Mouse (Mus musculus) liver, adult (tissue): ENCODE results near the gene Cypt1.

Experiments
- GATA4 ChIP-seq: IDR thresholded peaks from 2 replicates; pipeline ENCODE4 v1.6.1; 2014; ENCODE audit warnings: mild to moderate bottlenecking, low read length; ENCODE audit not compliant: insufficient replicate concordance

Cypt1 gene

DNA sequence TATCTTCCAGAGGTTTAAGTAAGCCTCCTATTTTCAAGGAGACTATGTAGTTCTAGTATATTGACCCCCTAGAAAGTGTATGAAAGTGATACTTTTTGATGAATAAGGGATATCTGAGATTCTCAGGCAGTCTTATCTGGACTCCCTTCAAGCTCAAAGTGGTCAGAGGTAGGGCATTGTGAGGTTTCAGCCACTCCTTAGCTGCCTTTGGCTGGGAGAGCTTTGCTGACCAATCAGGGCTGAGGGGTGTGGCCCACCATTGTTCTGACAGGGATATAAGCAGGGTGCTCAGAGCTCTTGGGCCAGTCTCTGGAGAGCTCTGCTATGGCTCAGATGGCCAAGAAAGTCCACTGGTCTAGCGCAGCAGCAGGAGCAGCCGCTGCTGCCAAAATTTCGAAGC is at the start of gene Cypt1:
TSS of gene Cypt1 (plus strand) at position 301 of the 400 bp plus-strand sequence.
- no peak for TF ChIP-seq GATA4

DNA sequence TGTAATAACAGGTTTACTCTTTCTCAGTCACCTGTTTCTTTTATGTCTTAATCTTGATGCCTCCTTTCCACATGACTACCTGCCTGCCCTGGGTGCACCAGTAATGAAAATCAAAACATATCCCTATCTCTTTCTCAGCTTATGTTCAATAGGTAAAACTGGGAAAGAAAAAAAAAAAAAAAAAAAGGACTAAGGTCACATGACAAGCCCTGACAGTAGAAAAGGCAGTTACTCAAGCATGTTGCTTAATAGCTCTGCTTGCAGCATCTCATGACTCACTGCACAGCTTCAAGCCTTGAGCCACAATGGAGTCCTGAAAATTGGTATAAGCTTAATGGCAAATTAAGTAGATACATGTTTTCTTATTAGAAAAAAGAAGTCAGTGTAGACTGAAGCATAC is 24.1 kb downstream of the Cypt1 start:
- no peak for TF ChIP-seq GATA4

DNA sequence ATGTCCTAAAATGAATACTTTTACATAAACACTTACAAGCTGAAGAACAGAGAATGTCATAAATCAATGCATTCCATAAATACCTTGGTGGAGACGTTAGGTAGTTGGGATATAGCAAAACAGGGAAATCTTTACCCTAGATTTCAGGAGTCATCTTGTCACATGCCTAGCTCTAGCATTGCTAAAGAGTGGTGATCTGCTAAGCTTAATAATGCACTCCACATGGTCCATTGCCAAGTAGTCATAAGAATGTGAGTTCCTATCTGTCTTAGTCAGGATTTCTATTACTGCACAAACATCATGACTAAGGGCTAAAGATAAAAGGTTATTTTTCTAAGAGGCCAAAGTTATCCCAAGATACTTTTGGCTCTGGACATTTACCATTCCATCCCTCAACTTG is 34.4 kb downstream of the Cypt1 start:
- no peak for TF ChIP-seq GATA4

DNA sequence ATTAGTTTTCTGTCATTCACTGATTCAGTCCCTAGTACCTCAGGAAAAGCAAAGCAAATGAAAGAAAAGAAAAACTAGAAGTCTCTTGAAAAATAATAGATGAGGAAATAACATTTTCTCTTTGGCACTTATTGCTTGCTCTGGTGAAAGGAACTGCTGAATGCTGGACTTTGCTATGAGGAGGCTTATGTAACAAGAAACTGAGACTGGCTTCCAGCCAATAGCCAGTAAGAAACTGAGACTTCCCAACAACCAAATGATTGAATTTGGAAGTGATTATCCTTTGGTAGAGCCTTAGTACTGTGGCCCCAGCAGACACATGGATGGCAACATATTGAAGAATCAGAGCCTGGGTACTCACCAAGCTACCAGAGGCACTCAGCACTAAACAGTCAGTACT is 35.8 kb downstream of the Cypt1 start:
- TF ChIP-seq GATA4: no peak
